Mouse (Mus musculus): ENCODE results near the gene Rapgefl1. TPM values are rescaled to one million over a fixed set of nuclear protein-coding genes. Genes with fewer than 3 reads are reported as not detected.
A peak's percentile ranks its signal among the peaks of the same experiment; 100 is the strongest.

Gene Rapgefl1
- polyA plus RNA-seq, 1 experiment from 2014 or later, result 8.8 TPM

DNA sequence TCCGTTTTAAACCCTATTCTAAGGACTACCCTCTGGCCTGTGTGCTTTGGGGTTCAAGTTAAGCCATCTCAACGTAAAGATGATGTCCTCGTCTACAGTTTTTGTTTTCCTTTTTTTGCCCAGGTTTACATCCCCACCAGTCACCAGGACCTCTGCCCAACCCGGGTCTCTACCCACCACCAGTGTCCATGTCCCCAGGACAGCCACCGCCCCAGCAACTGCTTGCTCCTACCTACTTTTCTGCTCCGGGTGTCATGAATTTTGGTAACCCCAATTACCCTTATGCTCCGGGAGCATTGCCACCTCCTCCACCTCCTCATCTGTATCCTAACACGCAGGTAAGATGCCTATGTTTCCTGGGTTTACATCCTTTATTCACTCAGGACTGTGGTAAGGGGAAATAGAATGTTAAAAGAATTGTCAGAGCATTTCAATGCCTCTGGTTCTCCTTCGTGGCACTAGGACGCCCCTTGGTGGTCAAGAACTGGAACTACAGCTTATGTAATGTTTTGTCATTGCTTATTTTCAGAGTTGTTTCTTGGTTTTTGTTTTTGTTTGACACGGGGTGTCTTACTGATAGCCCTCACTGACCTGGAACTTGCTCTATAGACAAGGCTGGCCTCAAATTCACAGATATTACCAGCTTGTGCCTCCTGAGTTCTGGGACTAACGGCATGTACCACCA lies 7.4 kb upstream of the Rapgefl1 start:
- H3K9ac ChIP-seq (replicated peaks; ENCODE audit: low read length), result no peak overlapping the region
- WGBS, result 75% methylated on average over 12 of the region's 12 CpGs
- no peaks in the 10 kb centered on the region for H3K9me3 ChIP-seq (ENCODE audit: control insufficient read depth, low read length)
- no peaks in the 10 kb centered on the region for H3K27me3 ChIP-seq (ENCODE audit: control insufficient read depth, insufficient read depth, low read length)
- no peaks in the 10 kb centered on the region for H3K4me1 ChIP-seq (ENCODE audit: control insufficient read depth, insufficient read depth, low read length)
- H3K4me3 ChIP-seq (replicated peaks; ENCODE audit: low read depth, low read length), result no peak overlapping the region
- no peak overlapping the region for H3K4me2 ChIP-seq (ENCODE audit: low read length)
- H3K27ac ChIP-seq (replicated peaks; ENCODE audit: low read depth, low read length), result no peak overlapping the region
- ATAC-seq (ENCODE audit: low FRiP score, low TSS enrichment) (no peak), DNase-seq (peak; percentile 57)
- H3K36me3 ChIP-seq (ENCODE audit: control insufficient read depth, insufficient read depth, low read length), result peaks cover 90% of the 10 kb centered on the region

DNA sequence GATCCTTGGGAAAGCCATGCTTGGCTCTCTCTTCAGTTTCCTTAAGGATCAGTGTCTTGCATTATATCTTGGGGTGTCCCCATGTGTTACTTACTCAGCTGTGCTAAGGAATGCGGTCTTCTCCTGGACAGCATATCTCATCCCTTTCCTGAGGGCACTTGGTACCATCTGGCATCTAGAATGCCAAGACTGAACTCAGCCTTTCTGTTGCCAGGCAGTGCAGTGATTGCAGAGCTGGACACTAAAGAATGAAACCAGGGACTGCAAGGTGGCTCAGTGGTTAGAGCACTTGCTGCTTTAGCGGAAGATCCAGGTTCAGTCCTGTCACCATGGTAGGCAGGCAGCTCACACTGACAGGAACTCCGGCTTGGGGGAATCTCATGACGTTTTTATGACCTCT lies 6.7 kb upstream of the Rapgefl1 start:
- ATAC-seq (ENCODE audit: low FRiP score, low TSS enrichment) (no peak), DNase-seq (no peak)
- H3K36me3 ChIP-seq (ENCODE audit: control insufficient read depth, insufficient read depth, low read length), result peaks cover 89% of the 10 kb centered on the region
- 84% methylated on average over 4 of the region's 4 CpGs for WGBS
- peaks cover 5% of the 10 kb centered on the region; the same call in 1 of the 2 replicates for H3K4me1 ChIP-seq (ENCODE audit: control insufficient read depth, insufficient read depth, low read length)
- no peaks in the 10 kb centered on the region for H3K9me3 ChIP-seq (ENCODE audit: control insufficient read depth, low read length)
- no peak overlapping the region for H3K4me2 ChIP-seq (ENCODE audit: low read length)
- H3K27ac ChIP-seq (replicated peaks; ENCODE audit: low read depth, low read length), result no peak overlapping the region
- no peaks in the 10 kb centered on the region for H3K27me3 ChIP-seq (ENCODE audit: control insufficient read depth, insufficient read depth, low read length)
- no peak overlapping the region for H3K9ac ChIP-seq (replicated peaks; ENCODE audit: low read length)
- H3K4me3 ChIP-seq (replicated peaks; ENCODE audit: low read depth, low read length), result no peak overlapping the region

DNA sequence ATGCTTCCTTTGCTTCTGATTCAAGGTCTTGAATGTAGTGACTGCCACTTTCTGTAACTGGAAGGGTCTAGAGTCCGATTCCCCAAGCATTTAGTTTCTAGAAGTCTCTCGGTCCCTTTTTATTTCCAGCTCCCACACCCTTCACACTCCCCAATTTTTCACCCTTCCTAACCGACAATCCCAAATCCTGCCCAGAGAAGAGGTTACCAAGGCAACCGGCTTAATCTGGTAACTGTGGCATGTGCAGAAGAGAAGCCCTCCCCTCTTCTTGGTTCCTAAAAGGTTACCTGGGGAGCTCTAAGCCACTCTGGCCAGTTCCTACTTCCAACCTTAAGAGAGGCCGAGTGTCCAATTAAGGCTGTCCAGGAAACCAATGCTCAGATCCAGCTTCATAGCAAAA lies 1.3 kb upstream of the Rapgefl1 start:
- H3K4me3 ChIP-seq (replicated peaks; ENCODE audit: low read depth, low read length), result no peak overlapping the region
- DNase-seq (no peak), ATAC-seq (ENCODE audit: low FRiP score, low TSS enrichment) (no peak)
- H3K9me3 ChIP-seq (ENCODE audit: control insufficient read depth, low read length), result no peaks in the 10 kb centered on the region
- no peak overlapping the region for H3K27ac ChIP-seq (replicated peaks; ENCODE audit: low read depth, low read length)
- H3K4me2 ChIP-seq (ENCODE audit: low read length), result no peak overlapping the region
- H3K9ac ChIP-seq (replicated peaks; ENCODE audit: low read length), result no peak overlapping the region
- peaks cover 42% of the 10 kb centered on the region for H3K36me3 ChIP-seq (ENCODE audit: control insufficient read depth, insufficient read depth, low read length)
- peaks cover 20% of the 10 kb centered on the region for H3K4me1 ChIP-seq (ENCODE audit: control insufficient read depth, insufficient read depth, low read length)
- WGBS, result 24% methylated on average over 5 of the region's 5 CpGs
- no peaks in the 10 kb centered on the region for H3K27me3 ChIP-seq (ENCODE audit: control insufficient read depth, insufficient read depth, low read length)

GRCm38 (mm10) chr11:98835725-98836124 lies 860 bp upstream of the Rapgefl1 start:
- Histone ChIP-seq H3K4me1 (ENCODE audit: control insufficient read depth, insufficient read depth, low read length) (peaks cover 20% of the 10 kb centered on the region), H3K9me3 (ENCODE audit: control insufficient read depth, low read length) (no peaks in the 10 kb centered on the region), H3K27me3 (ENCODE audit: control insufficient read depth, insufficient read depth, low read length) (no peaks in the 10 kb centered on the region), H3K27ac (replicated peaks; ENCODE audit: low read depth, low read length) (no peak overlapping the region), H3K4me3 (replicated peaks; ENCODE audit: low read depth, low read length) (no peak overlapping the region; the same call in 1 of the 2 replicates), H3K4me2 (ENCODE audit: low read length) (no peak overlapping the region), H3K9ac (replicated peaks; ENCODE audit: low read length) (no peak overlapping the region), H3K36me3 (ENCODE audit: control insufficient read depth, insufficient read depth, low read length) (peaks cover 39% of the 10 kb centered on the region)
- WGBS, result 66% methylated on average over 3 of the region's 3 CpGs
- no peak for ATAC-seq (ENCODE audit: low FRiP score, low TSS enrichment)
- DNase-seq, result no peak

- peak overlapping the region; percentile 73; the same call in 1 of the 2 replicates for H3K27ac ChIP-seq (replicated peaks; ENCODE audit: low read depth, low read length)
- H3K9me3 ChIP-seq (ENCODE audit: control insufficient read depth, low read length), result no peaks in the 10 kb centered on the region
- H3K9ac ChIP-seq (replicated peaks; ENCODE audit: low read length), result no peak overlapping the region; the same call in 1 of the 2 replicates
- peaks cover 36% of the 10 kb centered on the region for H3K36me3 ChIP-seq (ENCODE audit: control insufficient read depth, insufficient read depth, low read length)
- H3K4me2 ChIP-seq (ENCODE audit: low read length), result peak overlapping the region; percentile 97
- no peaks in the 10 kb centered on the region for H3K27me3 ChIP-seq (ENCODE audit: control insufficient read depth, insufficient read depth, low read length)
- ATAC-seq (ENCODE audit: low FRiP score, low TSS enrichment), result 0 out of 2 replicates have a peak, but pooled peaks have one; percentile 25
- no peak for DNase-seq
- 31% methylated on average over 7 of the region's 7 CpGs for WGBS
- H3K4me3 ChIP-seq (replicated peaks; ENCODE audit: low read depth, low read length), result peak overlapping the region; percentile 73
- H3K4me1 ChIP-seq (ENCODE audit: control insufficient read depth, insufficient read depth, low read length), result peaks cover 20% of the 10 kb centered on the region
Observed at GRCm38 (mm10) chr11:98836128-98836527, 457 bp upstream of the Rapgefl1 start.

GRCm38 (mm10) chr11:98837231-98837704 lies 683 bp downstream of the Rapgefl1 start:
- peaks cover 25% of the 10 kb centered on the region for H3K36me3 ChIP-seq (ENCODE audit: control insufficient read depth, insufficient read depth, low read length)
- DNase-seq (peak; percentile 55), ATAC-seq (ENCODE audit: low FRiP score, low TSS enrichment) (peak; percentile 37)
- under 1% methylated on average over 25 of the region's 29 CpGs for WGBS
- peaks cover 20% of the 10 kb centered on the region for H3K4me1 ChIP-seq (ENCODE audit: control insufficient read depth, insufficient read depth, low read length)
- H3K9me3 ChIP-seq (ENCODE audit: control insufficient read depth, low read length), result no peaks in the 10 kb centered on the region
- no peaks in the 10 kb centered on the region for H3K27me3 ChIP-seq (ENCODE audit: control insufficient read depth, insufficient read depth, low read length)
- H3K4me3 ChIP-seq (replicated peaks; ENCODE audit: low read depth, low read length), result peak overlapping the region; percentile 73
- H3K27ac ChIP-seq (replicated peaks; ENCODE audit: low read depth, low read length), result peak overlapping the region; percentile 73; the same call in 1 of the 2 replicates
- peak overlapping the region; percentile 97 for H3K4me2 ChIP-seq (ENCODE audit: low read length)
- H3K9ac ChIP-seq (replicated peaks; ENCODE audit: low read length), result peak overlapping the region; percentile 73

DNA sequence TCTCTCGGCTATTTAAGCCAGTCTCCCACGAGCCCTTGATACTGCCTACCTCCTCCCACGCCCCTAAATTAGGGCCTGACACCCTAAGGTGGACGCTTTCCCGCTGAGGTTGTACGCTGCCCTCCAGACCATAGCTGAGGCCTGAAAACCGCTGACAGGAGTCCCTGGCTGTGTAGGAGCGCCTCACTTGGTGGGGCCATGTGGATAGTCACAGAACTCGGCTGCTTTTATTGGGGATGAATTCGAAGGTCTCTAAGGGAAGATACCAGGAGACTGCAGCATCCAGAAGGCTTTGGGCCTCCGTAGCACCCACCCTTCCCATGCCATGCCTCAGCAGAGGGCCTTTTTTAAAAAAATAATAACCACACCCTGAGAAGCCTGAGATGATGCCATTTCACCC lies 1.3 kb downstream of the Rapgefl1 start:
- peaks cover 18% of the 10 kb centered on the region for H3K36me3 ChIP-seq (ENCODE audit: control insufficient read depth, insufficient read depth, low read length)
- peak overlapping the region; percentile 73; the same call in 1 of the 2 replicates for H3K9ac ChIP-seq (replicated peaks; ENCODE audit: low read length)
- H3K27ac ChIP-seq (replicated peaks; ENCODE audit: low read depth, low read length), result no peak overlapping the region
- no peaks in the 10 kb centered on the region for H3K9me3 ChIP-seq (ENCODE audit: control insufficient read depth, low read length)
- H3K4me2 ChIP-seq (ENCODE audit: low read length), result peak overlapping the region; percentile 97
- DNase-seq (no peak), ATAC-seq (ENCODE audit: low FRiP score, low TSS enrichment) (no peak)
- H3K4me3 ChIP-seq (replicated peaks; ENCODE audit: low read depth, low read length), result peak overlapping the region; percentile 73
- 52% methylated on average over 11 of the region's 11 CpGs for WGBS
- H3K27me3 ChIP-seq (ENCODE audit: control insufficient read depth, insufficient read depth, low read length), result no peaks in the 10 kb centered on the region
- peaks cover 20% of the 10 kb centered on the region for H3K4me1 ChIP-seq (ENCODE audit: control insufficient read depth, insufficient read depth, low read length)

- WGBS, result 68% methylated on average over 9 of the region's 9 CpGs
- H3K27ac ChIP-seq (replicated peaks; ENCODE audit: low read depth, low read length), result no peak overlapping the region
- no peak for DNase-seq
- no peaks in the 10 kb centered on the region for H3K9me3 ChIP-seq (ENCODE audit: control insufficient read depth, low read length)
- H3K4me2 ChIP-seq (ENCODE audit: low read length), result peak overlapping the region; percentile 97
- no peak overlapping the region for H3K9ac ChIP-seq (replicated peaks; ENCODE audit: low read length)
- peaks cover 20% of the 10 kb centered on the region for H3K4me1 ChIP-seq (ENCODE audit: control insufficient read depth, insufficient read depth, low read length)
- peaks cover 12% of the 10 kb centered on the region for H3K36me3 ChIP-seq (ENCODE audit: control insufficient read depth, insufficient read depth, low read length)
- H3K27me3 ChIP-seq (ENCODE audit: control insufficient read depth, insufficient read depth, low read length), result no peaks in the 10 kb centered on the region
- ATAC-seq (ENCODE audit: low FRiP score, low TSS enrichment), result no peak
- H3K4me3 ChIP-seq (replicated peaks; ENCODE audit: low read depth, low read length), result no peak overlapping the region
Observed at GRCm38 (mm10) chr11:98838512-98838911, 1.9 kb downstream of the Rapgefl1 start.

- Histone ChIP-seq H3K4me3 (replicated peaks; ENCODE audit: low read depth, low read length) (no peak overlapping the region), H3K4me2 (ENCODE audit: low read length) (no peak overlapping the region), H3K9ac (replicated peaks; ENCODE audit: low read length) (no peak overlapping the region), H3K4me1 (ENCODE audit: control insufficient read depth, insufficient read depth, low read length) (peaks cover 19% of the 10 kb centered on the region), H3K36me3 (ENCODE audit: control insufficient read depth, insufficient read depth, low read length) (peaks cover 3% of the 10 kb centered on the region; the same call in 1 of the 2 replicates), H3K27ac (replicated peaks; ENCODE audit: low read depth, low read length) (no peak overlapping the region), H3K9me3 (ENCODE audit: control insufficient read depth, low read length) (no peaks in the 10 kb centered on the region), H3K27me3 (ENCODE audit: control insufficient read depth, insufficient read depth, low read length) (no peaks in the 10 kb centered on the region)
- WGBS, result 49% methylated on average over 6 of the region's 6 CpGs
- DNase-seq, result no peak
- ATAC-seq (ENCODE audit: low FRiP score, low TSS enrichment), result no peak
Observed at GRCm38 (mm10) chr11:98839402-98839801, 2.8 kb downstream of the Rapgefl1 start.

All from midbrain, embryonic 14.5 days (tissue).